Mouse (Mus musculus) layer of hippocampus, postnatal 25 days (tissue): ENCODE data around the gene Hrh2. TPM values are rescaled to one million over a fixed set of nuclear protein-coding genes. Genes with fewer than 3 reads are reported as not detected.

Experiments
- DNase-seq, 2 experiments: peaks; one replicate each; pipeline ENCODE4 v3.0.0; 2022; ENCODE audit warnings: mixed read lengths in 2 of 2, low spot score in 1 of 2; ENCODE audit errors: extremely low spot score in 1 of 2
- total RNA-seq, 2 experiments: library from RNA; stranded (reverse); gene quantifications; 2 replicates each; pipeline ENCODE4 v1.2.3; 2021

Hrh2 gene
- total RNA-seq, 2 experiments from 2014 or later: 5.6 to 6.9 TPM

DNA sequence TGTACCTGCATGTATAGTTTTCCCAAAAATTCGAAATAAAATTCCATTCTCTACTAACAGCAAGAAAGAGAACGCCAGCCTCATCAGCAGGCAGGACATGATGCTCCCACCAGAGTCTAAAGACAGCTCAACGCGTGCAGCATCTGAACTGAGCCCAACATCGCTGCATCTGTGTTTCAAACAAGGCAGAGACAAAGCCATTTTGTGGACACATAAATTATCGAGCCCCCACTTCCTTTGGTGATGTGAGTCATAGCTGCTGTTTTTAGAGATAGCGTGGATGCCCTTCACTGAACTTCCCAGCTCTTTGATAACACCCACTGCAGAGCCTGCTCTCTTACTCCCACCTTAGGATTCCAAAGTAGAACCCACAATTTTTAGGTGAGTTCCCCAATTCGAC, 16.5 kb upstream of the Hrh2 start:
- no peak for DNase-seq

DNA sequence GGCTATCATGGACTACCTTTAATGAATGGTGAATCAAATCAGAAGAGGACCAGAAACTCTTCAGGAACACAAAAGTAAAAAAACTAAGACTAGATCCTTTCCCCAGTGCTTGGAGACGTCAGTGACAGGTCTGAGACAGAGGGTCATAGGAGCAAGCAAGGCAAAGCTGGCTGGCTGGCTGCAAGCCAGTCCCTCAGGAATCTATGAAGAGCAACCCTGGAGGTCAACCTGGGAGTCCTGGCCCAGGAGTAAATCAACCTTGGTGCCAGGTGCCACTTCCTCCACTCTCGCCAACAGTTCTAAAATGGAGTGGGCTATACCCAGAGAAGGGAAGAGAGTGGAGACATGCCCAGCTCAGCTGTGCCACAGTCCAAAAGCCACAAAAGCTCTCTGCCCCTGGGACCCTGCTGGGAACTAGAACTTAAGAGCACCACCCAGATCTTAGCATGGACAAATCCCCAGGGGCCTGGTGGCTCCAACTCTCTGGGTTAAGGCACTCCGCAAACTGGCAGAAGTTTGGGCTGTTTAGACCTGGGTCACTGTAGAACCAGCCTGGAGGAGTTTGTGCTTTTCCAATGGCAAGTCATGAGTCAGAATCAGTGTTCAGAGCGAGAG, 15.4 kb upstream of the Hrh2 start:
- DNase-seq: no peak

- DNase-seq: no peak
Measured at GRCm38 (mm10) chr13:54177346-54177745, 14.6 kb upstream of the Hrh2 start.

DNA sequence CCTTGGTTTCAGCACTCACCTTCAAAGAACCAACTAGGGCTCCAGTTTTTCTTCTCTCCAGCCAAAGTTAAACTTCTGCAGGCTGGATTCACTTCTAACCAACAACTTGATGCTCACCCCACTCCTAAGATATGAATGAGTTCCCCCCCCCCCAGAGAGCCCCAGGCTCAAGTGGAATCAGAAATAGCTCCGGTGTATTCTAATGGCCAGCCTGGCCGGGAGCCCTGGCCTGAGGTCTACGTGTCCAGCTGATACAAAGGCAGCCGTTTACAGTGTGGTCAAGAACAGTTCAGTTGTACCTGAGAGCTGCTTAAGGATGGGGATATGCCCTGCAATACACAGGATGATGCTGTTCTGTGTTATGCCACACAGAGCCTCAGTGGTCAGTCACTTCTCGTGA, 13.3 kb upstream of the Hrh2 start:
- DNase-seq: no peak

- no peak for DNase-seq
Measured at GRCm38 (mm10) chr13:54179971-54180370, 12.0 kb upstream of the Hrh2 start.

DNA sequence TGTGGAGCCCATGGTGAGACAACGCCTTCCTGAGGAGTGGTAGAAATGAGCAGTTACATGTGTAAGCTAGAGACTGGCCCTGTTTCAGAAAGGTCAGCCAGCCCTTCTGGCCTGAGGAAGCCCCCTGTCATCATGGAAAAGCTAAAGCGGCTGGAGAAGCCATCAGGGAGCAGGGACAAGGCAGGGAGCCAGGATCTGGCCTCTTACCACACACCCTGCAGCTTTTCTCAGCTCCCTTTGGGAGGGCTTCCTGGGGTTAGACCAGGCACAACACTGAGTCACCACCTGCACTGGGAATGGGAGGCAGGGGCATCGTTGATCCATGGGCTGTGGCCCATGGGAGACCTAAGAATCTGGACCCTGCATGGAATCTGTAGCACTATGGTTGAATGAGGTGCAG, 11.5 kb upstream of the Hrh2 start:
- no peak for DNase-seq

- DNase-seq: no peak
Measured at GRCm38 (mm10) chr13:54181318-54181717, 10.6 kb upstream of the Hrh2 start.

GRCm38 (mm10) chr13:54181947-54182346, 10.0 kb upstream of the Hrh2 start:
- no peak for DNase-seq

- DNase-seq: no peak
Measured at GRCm38 (mm10) chr13:54186394-54186793, 5.5 kb upstream of the Hrh2 start.

GRCm38 (mm10) chr13:54188190-54188706, 3.7 kb upstream of the Hrh2 start:
- DNase-seq: no peak

DNA sequence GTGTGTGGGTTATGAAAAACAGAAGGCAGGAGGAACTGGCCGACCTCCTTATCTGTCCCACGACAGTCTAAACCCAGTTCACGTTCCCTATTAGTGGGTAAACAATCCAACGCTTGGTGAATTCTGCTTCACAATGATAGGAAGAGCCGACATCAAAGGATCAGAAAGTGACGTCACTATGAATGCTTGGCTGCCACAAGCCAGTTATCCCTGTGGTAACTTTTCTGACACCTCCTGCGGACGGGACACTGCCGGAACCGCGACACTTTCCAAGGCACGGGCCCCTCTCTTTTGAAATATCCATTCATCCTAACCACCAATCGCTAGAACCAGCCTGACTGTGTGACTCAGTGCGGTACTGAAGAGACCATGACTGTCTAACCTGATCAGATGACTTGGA, 2.0 kb upstream of the Hrh2 start:
- no peak for DNase-seq

GRCm38 (mm10) chr13:54191181-54191580, 748 bp upstream of the Hrh2 start:
- DNase-seq: no peak

GRCm38 (mm10) chr13:54193580-54193979, 1.7 kb downstream of the Hrh2 start:
- DNase-seq: no peak

- no peak for DNase-seq
Measured at GRCm38 (mm10) chr13:54199000-54199399, 7.1 kb downstream of the Hrh2 start.

DNA sequence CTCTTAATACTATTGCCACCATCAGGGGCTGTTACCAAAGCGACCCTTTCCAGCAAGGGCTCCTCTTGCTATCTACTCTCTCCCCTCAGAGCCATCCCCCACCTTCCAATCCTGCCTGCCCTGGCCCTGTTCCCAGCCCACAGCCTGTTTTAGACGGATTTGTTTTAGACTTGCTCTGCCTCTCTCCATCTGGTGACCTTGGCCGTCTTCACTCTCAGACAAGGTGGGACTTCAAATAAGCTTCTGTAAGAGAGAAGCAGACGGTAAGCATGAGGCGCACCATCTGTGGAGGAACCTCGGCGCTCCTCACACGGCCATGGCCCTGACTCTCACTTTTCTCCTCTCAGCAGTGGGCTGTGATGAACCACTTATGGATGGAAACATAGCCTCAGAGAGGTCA, 10.5 kb downstream of the Hrh2 start:
- no peak for DNase-seq

DNA sequence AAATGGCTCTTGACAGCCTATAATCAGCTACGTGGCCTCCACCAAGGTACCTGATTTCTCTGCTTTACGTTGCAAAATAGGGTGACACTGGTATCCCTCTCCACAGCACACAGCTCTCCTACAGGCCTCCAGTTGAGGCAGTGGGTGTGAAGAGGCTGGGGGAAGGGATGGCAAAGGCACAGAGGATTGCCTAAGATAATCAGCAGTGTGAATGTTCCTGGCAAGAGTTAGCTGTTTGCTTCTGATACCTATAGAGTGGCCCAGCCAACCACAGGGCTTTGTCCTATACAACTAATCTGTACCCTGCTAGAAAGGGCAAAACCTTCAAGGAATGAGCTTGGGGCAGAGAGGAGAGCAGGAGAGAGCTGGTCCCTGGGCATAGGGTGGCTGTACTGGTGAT, 11.5 kb downstream of the Hrh2 start:
- no peak for DNase-seq

DNA sequence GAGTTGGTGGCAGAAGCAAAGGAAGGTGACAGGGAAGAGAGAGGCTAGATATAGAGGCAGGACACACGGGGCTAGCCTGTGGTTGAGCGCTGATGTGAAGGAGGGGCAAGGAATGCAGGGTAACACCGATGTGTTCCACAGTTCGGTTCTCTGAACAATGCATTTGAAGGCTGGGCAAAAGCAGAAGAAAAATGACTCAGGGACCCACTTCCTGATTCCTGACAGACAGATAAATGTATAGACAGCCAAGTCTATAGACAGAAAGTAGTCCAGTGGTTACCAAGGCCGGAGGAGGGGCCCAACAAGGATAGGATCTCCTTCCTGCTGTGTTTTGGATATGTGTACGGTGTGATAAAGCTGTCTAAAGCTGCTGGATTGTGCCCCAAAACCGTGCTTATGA, 13.3 kb downstream of the Hrh2 start:
- no peak for DNase-seq

DNA sequence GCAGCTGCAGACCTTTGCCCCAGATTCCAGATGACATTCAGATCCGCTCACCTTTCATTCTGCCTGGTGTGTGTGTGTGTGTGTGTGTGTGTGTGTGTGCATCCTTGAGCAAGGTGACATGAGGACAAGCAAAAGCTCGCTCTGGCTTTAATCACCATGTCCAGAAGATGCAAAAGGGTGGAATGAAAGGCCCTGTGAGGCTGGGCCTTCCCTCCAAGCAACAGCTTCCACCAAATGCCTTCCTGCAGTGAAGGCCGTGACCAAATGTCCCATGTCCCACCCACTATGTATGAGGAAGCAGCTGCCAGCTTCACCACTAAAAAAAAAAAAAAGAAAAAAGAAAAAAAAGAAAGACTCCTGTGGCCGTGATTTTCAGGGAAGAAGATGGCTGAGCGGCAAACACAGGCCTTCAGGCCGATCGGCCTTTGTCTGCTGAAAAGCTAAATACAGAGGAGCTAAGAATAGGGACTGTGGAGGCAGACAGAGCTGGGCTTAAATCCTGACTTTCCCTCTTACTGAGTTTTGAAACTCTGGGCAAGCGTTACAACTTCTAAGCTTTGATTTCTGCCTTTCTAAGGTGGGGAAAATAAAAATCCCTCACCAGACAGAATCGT, 14.3 kb downstream of the Hrh2 start:
- no peak for DNase-seq

DNA sequence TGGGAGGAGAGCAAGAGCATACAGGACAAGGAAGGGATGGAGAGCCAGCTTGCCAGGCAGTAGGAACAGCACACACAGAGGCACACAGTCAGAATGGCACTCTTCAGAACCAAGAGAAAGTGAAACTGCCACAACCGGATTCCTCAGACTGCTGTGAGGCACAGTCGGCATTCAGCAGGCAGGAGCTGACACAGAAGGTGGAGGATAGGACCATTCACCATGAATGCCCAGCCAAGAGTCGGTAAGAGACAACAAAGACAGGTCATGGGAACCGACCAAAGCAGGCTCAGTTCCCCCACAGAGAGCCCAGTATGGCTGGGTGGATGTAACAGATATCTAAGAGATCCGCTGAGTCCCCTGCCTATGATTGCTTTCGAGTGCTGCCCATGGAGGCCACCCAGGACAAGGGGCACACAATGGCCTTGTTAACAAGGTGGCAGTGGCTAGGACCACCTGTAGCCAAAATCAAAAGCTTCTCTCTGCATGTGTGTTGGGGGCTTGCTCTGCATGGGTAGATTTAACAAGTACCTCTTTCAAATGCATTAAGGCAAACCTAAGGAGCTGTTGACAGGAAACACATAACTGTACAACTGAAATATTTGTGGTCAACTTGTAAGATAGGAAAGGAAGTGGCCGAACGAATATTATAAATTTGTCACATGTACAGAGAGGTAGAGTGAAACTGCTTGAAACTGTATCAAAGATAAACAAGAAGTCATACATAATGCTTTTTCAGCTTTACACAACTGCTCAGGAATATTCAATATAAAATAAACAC, 17.7 kb downstream of the Hrh2 start:
- no peak for DNase-seq

- no peak for DNase-seq
Measured at GRCm38 (mm10) chr13:54211528-54212488, 19.9 kb downstream of the Hrh2 start.
